Mouse (Mus musculus) heart, adult 2 months (tissue): ENCODE measurements around the gene Cdh18. TPM values are rescaled to one million over a fixed set of nuclear protein-coding genes. Genes with fewer than 3 reads are reported as not detected.
"Not testable (repeated sequence)": the region's sequence is repeated elsewhere in the genome, so short reads cannot be mapped to it uniquely, and the experiment has no call there.

ENCODE experiments used
- DNase-seq, 2 experiments: peaks; one replicate each; pipeline ENCODE4 v3.0.0; 2021
- H3K27ac ChIP-seq: fragments of 200-600 bp; 2 replicates; pipeline ENCODE4 v1.8.1; 2022
- H3K27me3 ChIP-seq: fragments of 200-500 bp; 2 replicates; pipeline ENCODE4 v1.6.1; 2012; ENCODE audit warnings: mild to moderate bottlenecking, low read length, inconsistent platforms, mixed read lengths; ENCODE audit not compliant: control insufficient read depth, insufficient read depth
- H3K36me3 ChIP-seq: fragments of 200-500 bp; 2 replicates; pipeline ENCODE4 v1.6.1; 2012; ENCODE audit warnings: low read length, inconsistent platforms; ENCODE audit not compliant: control insufficient read depth, insufficient read depth
- H3K4me1 ChIP-seq: fragments of 200-500 bp; 2 replicates; pipeline ENCODE4 v1.6.1; 2011; ENCODE audit warnings: low read length; ENCODE audit not compliant: control insufficient read depth, insufficient read depth
- H3K4me3 ChIP-seq: fragments of 200-600 bp; 2 replicates; pipeline ENCODE4 v1.8.1; 2022
- H3K79me2 ChIP-seq: fragments of 200-500 bp; replicated peaks from 2 replicates; pipeline ENCODE4 v1.6.1; 2012; ENCODE audit warnings: mild to moderate bottlenecking, inconsistent platforms, low read length, moderate library complexity, mixed read lengths; ENCODE audit not compliant: control insufficient read depth, insufficient read depth
- H3K9ac ChIP-seq: fragments of 200-500 bp; 2 replicates; pipeline ENCODE4 v1.6.1; 2012; ENCODE audit warnings: low read depth, mild to moderate bottlenecking, control low read depth, inconsistent platforms, low read length, mixed read lengths
- CTCF ChIP-seq: fragments of 200-600 bp; IDR thresholded peaks from 2 replicates; pipeline ENCODE4 v1.8.1; 2022; ENCODE audit warnings: antibody characterized with exemption, mild to moderate bottlenecking, moderate library complexity
- EP300 ChIP-seq: fragments of 200-500 bp; IDR thresholded peaks from 2 replicates; pipeline ENCODE4 v1.6.1; 2011; ENCODE audit warnings: low read depth, low read length, control low read depth; ENCODE audit not compliant: insufficient read depth
- POLR2A ChIP-seq: fragments of 200-500 bp; IDR thresholded peaks from 2 replicates; pipeline ENCODE4 v1.6.1; 2011; ENCODE audit warnings: mild to moderate bottlenecking, low read depth, low read length, control low read depth; ENCODE audit not compliant: insufficient read depth
- WGBS: fragments of 180-500 bp; shearing (Covaris S2); methylation state at CpG from one replicate; pipeline ENCODE4 v1.1.7; 2018; 5-methylcytosine and 5-hydroxymethylcytosine counted together
- intact Hi-C: fragments of 180-260 bp; cut with DNase I; formaldehyde crosslinking; loops from one replicate; pipeline ENCODE4 v1.15.1; 2025
- polyA plus RNA-seq: library from polyadenylated mRNA; depleted of rRNA; stranded (reverse); fragments of >200 nt; gene quantifications from 2 replicates; pipeline ENCODE4 v1.2.3, GENCODE M21; 2012
- total RNA-seq, 2 experiments: library from RNA; stranded (reverse); gene quantifications; 2 replicates each; pipeline ENCODE4 v1.2.3; 2021

Gene Cdh18
- total and polyA plus RNA-seq, 3 experiments, result 0.04 TPM; not detected in 2

GRCm38 (mm10) chr15:23316766-23317165, 767.9 kb downstream of the Cdh18 start:
- no peak overlapping the region for H3K4me3 ChIP-seq
- no peak overlapping the region for H3K9ac ChIP-seq
- no peaks in the 10 kb centered on the region for H3K79me2 ChIP-seq
- no peak for TF ChIP-seq EP300
- no peak for TF ChIP-seq POLR2A
- TF ChIP-seq CTCF, result no peak
- no peak for DNase-seq
- WGBS, result 79% methylated on average over 3 of the region's 3 CpGs
- no peak overlapping the region for H3K27ac ChIP-seq
- no peaks in the 10 kb centered on the region for H3K36me3 ChIP-seq
- intact Hi-C loops, result no loop called here
- H3K27me3 ChIP-seq, result no peaks in the 10 kb centered on the region
- H3K4me1 ChIP-seq, result no peaks in the 10 kb centered on the region

GRCm38 (mm10) chr15:23317409-23317808, 768.6 kb downstream of the Cdh18 start:
- H3K27ac ChIP-seq, result no peak overlapping the region
- no peak for DNase-seq
- TF ChIP-seq POLR2A, result no peak
- no peak for TF ChIP-seq CTCF
- no peaks in the 10 kb centered on the region for H3K4me1 ChIP-seq
- H3K79me2 ChIP-seq, result no peaks in the 10 kb centered on the region
- H3K36me3 ChIP-seq, result no peaks in the 10 kb centered on the region
- no peaks in the 10 kb centered on the region for H3K27me3 ChIP-seq
- no peak overlapping the region for H3K9ac ChIP-seq
- intact Hi-C loops, result no loop called here
- H3K4me3 ChIP-seq, result no peak overlapping the region

- DNase-seq, H3K4me3 ChIP-seq, H3K36me3 ChIP-seq, H3K4me1 ChIP-seq, H3K79me2 ChIP-seq, H3K27ac ChIP-seq, H3K9ac ChIP-seq, H3K27me3 ChIP-seq, intact Hi-C loops: not testable (repeated sequence)
- no CpG with 5 or more reads among the region's 4 CpGs for WGBS
Measured at GRCm38 (mm10) chr15:23340338-23340737, 791.5 kb downstream of the Cdh18 start.

- intact Hi-C loops, result no loop called here
- no peak for TF ChIP-seq EP300
- no peak for TF ChIP-seq POLR2A
- no peaks in the 10 kb centered on the region for H3K36me3 ChIP-seq
- no peak for DNase-seq
- H3K27ac ChIP-seq, result no peak overlapping the region
- no peaks in the 10 kb centered on the region for H3K79me2 ChIP-seq
- no peaks in the 10 kb centered on the region for H3K27me3 ChIP-seq
- no peak overlapping the region for H3K4me3 ChIP-seq
- no peaks in the 10 kb centered on the region for H3K4me1 ChIP-seq
- no peak overlapping the region for H3K9ac ChIP-seq
- 64% methylated on average over 2 of the region's 2 CpGs for WGBS
Measured at GRCm38 (mm10) chr15:23351078-23351477, 802.3 kb downstream of the Cdh18 start.

- no peak for TF ChIP-seq EP300
- no peak for TF ChIP-seq POLR2A
- TF ChIP-seq CTCF, result no peak
- H3K79me2 ChIP-seq, result no peaks in the 10 kb centered on the region
- H3K9ac ChIP-seq, result no peak overlapping the region
- WGBS, result 73% methylated on average over 3 of the region's 3 CpGs
- H3K4me3 ChIP-seq, result no peak overlapping the region
- no peak overlapping the region for H3K27ac ChIP-seq
- no peaks in the 10 kb centered on the region for H3K4me1 ChIP-seq
- no peaks in the 10 kb centered on the region for H3K36me3 ChIP-seq
- intact Hi-C loops, result no loop called here
- no peak for DNase-seq
- H3K27me3 ChIP-seq, result no peaks in the 10 kb centered on the region
Measured at GRCm38 (mm10) chr15:23366325-23366724, 817.5 kb downstream of the Cdh18 start.

- Histone ChIP-seq H3K4me1 (no peaks in the 10 kb centered on the region), H3K27ac (no peak overlapping the region), H3K36me3 (no peaks in the 10 kb centered on the region), H3K27me3 (no peaks in the 10 kb centered on the region), H3K9ac (no peak overlapping the region), H3K4me3 (no peak overlapping the region), H3K79me2 (no peaks in the 10 kb centered on the region)
- intact Hi-C loops, result no loop called here
- TF ChIP-seq POLR2A (no peak), EP300 (no peak), CTCF (no peak)
- WGBS, result 16% methylated on average over 1 of the region's 1 CpGs
- DNase-seq, result no peak
Measured at GRCm38 (mm10) chr15:23367712-23368111, 818.9 kb downstream of the Cdh18 start.

- DNase-seq, result no peak
- Histone ChIP-seq H3K27ac (no peak overlapping the region), H3K79me2 (no peaks in the 10 kb centered on the region), H3K9ac (no peak overlapping the region), H3K4me3 (no peak overlapping the region), H3K4me1 (no peaks in the 10 kb centered on the region), H3K27me3 (no peaks in the 10 kb centered on the region), H3K36me3 (no peaks in the 10 kb centered on the region)
- intact Hi-C loops, result no loop called here
- no peak for TF ChIP-seq EP300
- no peak for TF ChIP-seq POLR2A
- no peak for TF ChIP-seq CTCF
- 84% methylated on average over 2 of the region's 2 CpGs for WGBS
Measured at GRCm38 (mm10) chr15:23378016-23378750, 829.4 kb downstream of the Cdh18 start.
